Mouse (Mus musculus): ENCODE measurements at regions not wholly inside any gene's neighbourhood (a gene's known extent, or its start where the extent isn't known, plus 50 kb on each side); places are given as distances from the start of the nearest gene placed in this dataset.

GRCm38 (mm10) chr2:75425791-75426190 is 233.3 kb upstream of the Hnrnpa3 start:
- TF ChIP-seq POLR2A (IDR thresholded peaks at IDR 0.05; ENCODE audit: low read depth, low read length): no peak
- no peak for TF ChIP-seq CTCF (IDR thresholded peaks at IDR 0.05; ENCODE audit: extremely low read depth, insufficient read length, insufficient replicate concordance, low read depth, low read length)

All from small intestine, adult 2 months (tissue).